Mouse (Mus musculus): ENCODE measurements around the gene Crtc3. TPM values are rescaled to one million over a fixed set of nuclear protein-coding genes. Genes with fewer than 3 reads are reported as not detected.
A peak's percentile ranks its signal among the peaks of the same experiment; 100 is the strongest.

Crtc3 gene
- polyA plus RNA-seq, 2 experiments from 2014 or later: 17.1 to 21.3 TPM

DNA sequence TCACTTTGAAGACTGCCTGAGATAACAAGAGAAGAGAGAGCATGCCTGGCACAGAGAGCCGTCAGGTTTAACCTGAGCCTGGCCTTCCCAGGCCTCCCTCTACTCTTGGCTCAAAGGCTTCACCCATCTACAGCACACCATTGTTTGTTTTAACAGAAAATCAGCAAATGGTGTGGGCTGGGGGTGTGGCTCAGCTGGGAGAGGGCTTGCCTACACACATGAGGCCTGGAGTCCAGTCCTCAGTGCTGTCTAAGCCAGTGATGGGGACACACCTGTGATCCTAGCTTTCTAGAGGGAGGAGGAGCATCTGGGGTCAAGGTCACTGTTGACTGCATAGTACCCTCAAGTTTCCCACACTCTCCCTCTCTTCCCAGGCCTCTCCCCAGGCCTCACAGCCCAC lies 6.0 kb downstream of the Crtc3 start:
- ATAC-seq: no peak

DNA sequence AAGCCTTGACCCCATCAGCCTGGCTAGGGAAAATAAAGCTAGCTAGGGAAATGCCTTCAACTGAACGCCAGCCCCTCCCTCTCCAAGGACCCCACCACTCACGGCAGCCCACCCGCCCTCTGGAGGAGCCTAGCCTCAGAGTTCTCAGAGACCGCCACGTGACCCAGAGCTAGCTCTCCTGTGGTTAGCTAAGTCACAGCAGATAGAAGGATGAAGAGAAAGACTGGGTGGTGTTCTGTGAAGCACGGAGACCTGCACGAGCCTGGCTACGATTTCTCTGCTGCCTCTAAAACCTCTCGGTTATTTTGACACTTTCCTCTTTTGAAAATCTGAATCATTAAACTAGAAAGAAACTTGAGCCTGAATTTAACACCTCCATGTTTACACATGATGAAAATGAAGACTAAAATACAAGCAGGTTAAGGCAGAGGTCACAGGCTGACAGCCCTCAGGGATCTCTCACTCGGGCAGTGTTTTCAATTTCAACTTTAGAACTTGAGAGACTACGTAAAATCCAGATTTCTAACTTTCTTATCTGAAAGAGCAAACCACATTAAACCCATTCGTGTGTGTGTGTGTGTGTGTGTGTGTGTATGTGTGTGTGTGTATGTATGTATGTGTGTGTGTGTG lies 8.3 kb downstream of the Crtc3 start:
- ATAC-seq: peak; percentile 97

DNA sequence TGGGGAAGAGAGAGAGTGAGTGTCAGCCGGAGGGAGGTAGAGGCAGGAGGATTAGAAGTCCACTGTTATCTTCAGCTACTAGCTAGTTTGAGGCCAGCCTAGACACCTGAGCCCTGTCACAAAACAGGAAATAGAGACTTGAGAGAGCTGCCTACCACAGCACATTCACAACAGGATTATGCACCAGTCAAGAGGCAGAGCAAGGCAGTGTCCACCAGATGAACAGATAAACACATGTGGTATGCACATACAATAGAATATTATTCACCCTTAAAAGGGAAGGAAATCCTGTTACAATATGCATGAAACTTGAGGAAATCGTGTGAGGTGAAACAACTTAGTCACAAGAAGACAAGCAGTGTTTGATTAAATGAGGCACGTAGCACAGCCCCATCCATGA lies 16.4 kb downstream of the Crtc3 start:
- ATAC-seq: peak; percentile 90

DNA sequence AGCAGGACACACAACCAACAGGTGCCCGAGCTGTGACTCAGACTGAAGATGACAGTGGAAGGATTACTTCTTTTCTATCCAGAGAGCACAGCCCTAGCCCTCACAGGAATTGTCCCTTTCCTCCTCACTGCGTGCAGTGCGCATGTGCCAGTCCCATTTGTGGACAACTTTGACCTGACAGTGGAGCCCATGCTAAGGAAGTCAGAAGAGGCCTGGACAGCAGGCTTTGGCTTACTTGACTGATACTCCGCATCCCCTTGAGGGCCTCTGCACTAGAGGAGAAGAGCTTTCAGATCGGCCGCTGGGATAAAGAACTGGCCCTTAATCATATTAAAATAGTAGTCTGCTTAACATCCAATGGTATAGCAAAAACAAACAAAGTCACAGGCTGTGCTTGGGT lies 17.8 kb downstream of the Crtc3 start:
- no peak for ATAC-seq

DNA sequence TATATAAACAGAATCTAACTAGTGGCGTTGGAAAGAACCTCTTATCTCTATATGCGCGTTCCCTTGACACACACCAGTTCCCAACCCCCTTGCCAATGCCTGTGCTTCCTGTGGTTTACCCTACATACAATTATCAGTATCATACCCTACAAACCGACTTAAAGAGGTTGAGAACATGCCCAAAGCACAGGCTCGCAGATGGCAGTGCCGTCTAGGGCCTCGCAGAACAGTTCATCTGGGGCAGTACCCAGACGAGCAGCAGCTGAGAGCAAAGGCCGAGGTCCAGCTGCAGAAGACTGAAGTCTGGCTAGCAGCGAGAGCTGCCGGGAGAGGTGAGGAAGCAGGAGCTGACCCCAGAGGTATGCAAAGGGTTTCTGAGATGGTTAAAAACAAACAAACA lies 21.5 kb downstream of the Crtc3 start:
- peak; percentile 56 for ATAC-seq

DNA sequence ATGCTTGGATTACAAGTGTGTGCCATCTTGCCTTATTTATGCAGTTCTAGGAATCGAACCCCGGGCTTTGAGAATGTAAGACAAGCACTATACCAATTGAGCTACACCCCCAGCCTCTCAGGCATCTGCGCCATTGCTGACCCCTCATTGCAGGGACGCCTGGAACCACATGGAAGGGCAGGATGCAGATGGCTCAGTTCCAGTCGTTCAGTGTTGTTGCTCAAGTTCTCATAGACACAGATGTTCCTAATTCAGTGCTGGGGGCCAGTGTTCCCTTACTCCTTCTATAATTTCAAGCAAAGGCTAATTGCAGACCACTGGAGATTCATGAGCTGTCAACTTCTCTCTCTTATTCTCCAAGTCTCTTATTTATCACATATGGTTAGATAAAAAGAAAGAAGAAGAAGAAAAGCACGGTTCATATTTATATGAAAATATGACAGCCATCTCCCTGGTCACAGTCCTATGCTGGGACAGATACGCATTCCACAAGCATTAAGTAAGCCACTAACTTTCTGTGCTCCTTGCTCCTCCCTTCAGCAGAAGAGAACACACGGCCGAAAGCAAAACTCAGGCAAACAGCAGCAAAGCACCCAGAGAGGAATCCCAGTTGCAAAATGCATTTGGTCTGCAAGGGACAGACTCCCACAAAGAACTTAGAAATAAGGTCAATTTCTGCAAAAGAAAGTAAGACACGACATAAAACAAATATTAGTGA lies 22.3 kb downstream of the Crtc3 start:
- no peak for ATAC-seq

DNA sequence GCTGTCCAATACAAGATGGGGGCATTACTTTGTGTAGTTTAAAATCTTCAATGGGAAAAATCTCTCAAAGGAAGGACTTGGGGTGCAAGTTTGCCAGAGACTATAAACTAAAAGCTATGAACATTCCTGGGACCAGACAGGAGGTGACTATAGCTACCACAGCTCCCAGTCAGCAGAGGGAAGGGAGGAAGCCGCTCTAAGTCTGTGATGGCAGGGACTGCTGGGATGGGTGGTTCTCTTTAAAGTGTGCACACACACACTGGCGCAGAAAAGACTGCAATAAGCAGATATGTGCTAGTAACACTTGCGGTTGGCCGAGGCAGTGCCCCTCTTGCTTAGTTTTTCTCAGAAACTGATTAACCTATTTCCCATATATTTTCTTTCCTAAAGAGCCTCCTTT lies 27.6 kb downstream of the Crtc3 start:
- ATAC-seq: no peak

DNA sequence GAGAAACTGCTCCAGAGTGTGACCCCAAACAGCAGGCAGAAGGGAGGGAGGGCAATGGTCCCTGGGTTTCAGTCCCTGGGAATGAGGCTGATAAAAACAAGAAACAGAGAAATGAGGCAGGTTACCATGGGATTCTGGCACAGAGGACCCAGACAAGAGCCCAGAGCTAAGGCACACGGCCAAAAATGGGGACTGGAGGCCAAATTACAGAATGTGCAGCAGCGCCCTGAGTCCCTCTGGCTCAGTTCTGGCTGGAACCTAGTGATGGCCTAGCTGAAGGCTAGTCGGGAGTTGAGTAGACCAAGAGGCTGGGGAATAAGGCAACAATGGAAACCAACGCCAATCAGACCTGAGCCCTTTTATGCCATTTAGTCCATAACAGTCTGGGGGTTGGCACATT lies 28.1 kb downstream of the Crtc3 start:
- no peak for ATAC-seq

DNA sequence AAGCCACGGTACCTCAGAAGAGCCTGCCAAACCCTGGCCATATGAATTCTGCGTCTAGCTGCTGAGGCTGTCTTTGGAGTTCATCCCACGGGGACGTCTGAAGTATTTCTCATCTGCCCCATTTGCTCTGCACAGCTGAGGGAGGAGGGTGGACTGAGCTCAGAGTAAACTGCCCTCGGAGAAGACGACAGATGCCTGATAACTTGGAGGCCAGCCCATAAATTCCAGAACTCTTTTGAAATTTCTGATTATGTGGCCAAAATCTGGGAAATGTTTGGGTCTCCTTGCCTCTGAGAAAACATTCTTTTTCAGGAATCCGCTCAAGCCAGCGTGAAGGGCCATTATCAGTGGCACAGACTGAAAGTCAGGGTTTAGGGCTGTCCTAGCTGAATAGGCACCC lies 30.8 kb downstream of the Crtc3 start:
- ATAC-seq: no peak

DNA sequence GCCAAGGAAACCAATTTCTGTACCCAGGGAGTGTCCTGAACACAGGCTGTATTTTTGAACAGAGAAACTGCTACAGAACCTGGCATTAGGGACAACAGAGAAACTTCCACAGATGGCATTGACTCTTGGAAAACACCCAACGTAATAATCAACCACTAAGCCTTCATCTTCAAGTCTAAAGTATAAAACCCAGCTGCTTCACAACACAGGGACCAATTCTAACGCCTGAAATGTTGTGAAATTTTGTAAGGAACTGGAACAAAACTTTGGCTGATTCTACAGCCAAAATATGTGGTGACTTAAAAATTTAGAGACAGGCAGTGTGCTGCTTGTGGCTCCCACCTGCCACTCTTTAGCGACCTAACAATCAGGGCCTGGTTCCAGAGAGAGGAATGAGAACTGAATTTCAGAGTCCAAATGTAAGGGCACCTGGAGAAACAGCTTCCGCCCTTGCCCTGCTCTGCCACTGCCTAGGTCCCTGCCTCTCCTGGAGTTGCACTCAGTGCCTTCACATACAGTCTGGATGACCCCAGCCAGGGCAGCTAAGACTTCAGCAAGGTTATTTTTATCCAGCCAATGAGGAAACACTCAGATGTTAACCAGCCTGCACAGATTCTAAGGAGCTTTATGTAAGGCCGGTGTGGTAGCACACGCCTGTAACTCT lies 33.2 kb downstream of the Crtc3 start:
- no peak for ATAC-seq

DNA sequence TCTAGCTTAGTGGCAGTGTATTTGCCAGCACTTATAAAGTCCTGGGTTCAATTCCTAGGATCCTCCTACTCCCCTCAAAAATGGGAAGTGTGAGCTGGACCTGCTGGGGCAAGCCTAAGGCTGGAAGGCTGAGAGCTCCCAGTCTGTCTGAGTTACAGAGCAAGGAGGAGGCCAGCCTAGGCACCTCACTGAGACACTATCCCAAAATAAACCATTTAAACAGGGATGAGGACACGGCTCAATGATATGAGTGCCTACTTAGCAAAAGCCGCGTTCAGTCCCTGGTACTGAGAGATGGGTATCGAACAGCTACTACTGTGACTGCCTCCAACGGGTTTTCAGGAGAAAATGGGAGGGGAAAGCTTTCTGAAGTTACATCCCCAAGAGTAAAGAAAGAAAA lies 33.8 kb downstream of the Crtc3 start:
- ATAC-seq: no peak

DNA sequence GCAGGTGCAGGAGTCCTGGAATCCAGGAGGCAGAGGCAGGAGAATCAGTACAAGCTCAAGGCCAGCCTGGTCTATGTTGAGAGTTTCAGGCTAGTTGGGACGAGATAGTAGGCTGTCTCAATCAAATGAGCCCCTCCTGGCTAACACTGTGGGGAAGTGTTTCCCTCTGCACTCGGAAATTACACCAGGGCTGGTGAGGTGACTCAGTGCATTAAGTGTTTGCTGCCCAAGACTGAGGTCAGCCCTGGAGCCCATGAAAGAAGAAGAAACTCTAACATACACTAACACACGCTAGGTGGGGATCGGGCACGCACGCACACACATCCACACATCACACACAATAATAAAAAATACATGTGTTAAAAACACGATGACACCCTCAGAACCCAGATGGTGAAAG lies 34.3 kb downstream of the Crtc3 start:
- no peak for ATAC-seq

DNA sequence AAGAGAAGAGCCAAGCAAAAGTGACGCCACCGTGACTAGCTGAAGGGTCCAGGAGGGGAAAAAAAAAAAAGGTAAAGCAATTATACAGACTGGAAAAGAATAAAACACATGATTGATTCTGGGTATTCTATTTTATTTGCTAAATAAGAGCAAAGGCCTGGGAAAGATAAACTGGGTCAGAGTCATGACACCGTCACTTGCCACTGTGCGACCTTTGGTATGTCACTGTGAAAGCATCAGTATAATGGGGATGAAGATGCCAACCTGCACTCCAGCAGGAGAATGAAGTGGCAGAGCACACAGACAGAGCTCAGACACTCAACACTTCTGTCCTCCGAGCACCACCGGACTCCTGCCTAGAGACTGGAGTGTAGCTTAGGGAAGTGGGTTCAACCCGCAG lies 34.7 kb downstream of the Crtc3 start:
- no peak for ATAC-seq

DNA sequence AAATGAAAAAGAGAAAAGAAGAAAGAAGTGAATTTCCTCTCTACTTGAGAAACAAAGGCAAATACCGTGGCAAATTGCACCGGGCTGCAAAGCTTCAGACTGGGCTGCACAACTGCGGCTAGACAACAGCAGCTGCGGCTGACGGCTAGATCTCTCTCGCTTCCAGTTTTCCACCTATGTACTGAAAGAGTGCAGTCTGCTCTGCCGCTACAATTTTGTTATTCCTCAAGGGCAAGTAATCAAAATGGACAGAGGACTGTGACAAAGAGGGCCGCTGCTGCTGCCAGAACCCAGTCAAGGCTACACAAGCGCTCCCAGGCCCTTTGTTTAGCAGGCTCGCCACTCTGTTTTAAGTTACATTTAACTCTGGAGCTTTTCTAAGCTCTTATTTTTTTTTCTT lies 35.6 kb downstream of the Crtc3 start:
- ATAC-seq: no peak

DNA sequence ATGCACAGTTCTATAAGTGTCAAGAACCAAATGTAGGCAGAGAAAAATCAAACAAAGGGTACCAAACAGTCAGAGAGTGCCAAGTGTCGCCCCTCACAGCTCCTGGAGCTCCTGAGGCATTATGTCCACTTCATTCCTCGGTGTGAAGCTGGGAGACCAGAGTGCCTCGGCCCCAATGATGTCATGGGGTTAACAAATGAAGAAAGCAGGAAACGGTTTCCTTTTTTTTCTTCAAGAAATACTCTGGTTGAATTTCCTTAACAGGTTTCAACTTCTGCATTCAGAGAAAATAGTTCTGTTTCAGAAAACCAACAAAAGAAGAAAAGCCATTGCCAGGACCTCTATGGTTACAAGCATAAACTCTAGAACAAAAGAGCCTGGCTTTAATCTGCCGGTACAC lies 36.4 kb downstream of the Crtc3 start:
- ATAC-seq: no peak

DNA sequence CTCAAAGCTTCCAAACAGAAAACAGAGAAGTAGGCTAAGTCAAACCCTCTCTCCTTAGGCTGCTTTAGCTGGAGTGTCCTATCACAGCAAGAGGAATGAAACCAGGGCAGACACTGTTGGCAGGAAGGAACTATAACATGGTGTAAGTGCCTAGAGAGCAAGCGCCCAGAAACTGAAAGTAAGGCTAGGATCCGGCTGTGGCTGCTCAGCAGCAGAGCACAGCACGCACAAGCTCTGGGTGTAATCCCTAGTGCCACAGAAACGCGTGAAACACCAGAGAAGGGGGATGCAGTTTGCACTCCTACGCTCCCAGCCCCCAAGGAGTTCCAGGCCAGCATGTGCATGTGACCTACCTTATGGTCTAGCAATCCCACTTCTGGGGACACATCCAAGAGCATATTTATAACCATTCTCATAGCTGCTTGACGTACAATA lies 41.2 kb downstream of the Crtc3 start:
- ATAC-seq: peak; percentile 89

DNA sequence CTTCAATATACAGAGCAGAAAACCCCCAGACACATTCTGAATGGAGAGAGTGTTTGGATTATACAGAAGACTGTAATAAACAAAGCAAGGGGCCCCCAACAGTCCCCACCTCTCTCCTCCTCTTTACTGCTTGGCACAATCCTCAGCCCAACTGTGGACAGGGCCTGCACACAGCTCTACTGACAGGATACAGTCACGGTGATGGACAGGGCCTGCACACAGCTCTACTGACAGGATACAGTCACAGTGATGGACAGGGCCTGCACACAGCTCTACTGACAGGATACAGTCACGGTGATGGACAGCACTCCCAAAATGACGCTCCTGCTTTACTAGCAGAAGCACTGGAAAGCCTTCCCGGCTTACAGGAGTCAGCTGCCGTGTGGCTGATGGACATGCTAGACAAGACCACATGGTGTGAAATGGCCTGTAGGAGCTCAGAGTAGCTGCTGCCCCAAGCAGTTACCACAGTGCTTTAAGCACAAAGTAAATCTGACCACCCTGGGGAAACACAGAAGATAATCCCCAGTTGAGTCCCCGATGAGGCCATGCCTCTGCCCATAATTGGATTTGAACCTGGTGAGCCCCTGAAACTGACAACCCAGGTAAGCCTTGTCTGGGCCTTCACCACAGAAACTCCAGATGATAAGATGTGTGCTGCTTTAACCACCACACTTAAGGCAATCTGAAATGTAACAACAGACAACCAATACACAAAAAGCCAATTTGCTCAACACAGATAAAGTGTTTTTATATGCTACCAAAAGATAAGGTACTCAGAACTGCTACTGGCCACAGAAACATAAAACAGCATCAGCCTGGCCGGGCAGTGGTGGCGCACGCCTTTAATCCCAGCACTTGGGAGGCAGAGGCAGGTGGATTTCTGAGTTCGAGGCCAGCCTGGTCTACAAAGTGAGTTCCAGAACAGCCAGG lies 42.3 kb downstream of the Crtc3 start:
- no peak for ATAC-seq

DNA sequence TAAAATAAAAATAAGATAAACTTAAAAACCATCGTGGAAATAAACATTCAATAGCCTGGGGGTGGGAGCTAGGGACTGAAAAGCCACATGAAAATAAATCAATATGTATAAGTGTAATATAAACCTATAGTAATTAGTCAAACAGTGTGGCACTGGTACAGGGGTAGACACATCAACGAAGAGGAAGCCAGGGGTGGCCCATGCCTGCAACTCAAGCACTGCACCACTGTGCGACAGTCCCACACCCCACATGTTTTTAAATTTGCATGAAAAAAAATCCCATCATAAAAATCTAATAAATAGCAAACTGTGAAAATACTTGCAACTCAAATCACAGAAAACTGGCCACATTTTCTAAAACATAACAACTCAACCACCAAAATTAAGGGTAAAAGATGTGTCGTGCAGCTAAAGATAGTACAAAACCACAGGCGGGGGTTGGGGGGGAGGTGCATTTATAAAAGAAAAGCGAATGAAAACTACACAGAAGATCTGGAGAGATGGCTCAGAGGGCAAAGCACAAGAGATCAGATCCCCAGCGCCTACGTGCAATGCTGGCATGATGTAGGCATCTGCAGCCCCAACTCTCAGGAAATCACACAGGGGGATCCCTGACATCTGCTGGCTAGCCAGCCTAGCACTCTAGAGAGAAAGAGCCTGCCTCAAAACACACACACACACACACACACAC lies 45.6 kb downstream of the Crtc3 start:
- peak; percentile 63 for ATAC-seq

DNA sequence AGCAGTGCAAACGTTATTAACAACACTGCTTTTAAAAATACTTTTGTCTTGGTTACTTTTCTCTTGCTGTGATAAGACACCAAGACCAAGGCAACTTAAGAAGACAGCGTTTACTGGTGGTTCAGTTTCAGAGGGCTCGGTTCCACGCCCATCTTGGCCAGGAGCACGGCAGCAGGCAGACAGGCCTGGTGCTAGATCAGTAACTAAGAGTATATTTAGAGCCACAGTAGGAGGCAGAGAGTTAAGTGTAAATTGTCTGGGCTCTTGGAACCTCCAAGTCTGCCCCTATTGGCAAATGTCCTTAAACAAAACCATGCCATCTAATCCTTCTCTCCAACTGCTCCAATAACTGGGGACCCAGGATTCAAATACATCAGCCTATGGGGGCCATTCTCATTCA lies 46.1 kb downstream of the Crtc3 start:
- ATAC-seq: no peak

DNA sequence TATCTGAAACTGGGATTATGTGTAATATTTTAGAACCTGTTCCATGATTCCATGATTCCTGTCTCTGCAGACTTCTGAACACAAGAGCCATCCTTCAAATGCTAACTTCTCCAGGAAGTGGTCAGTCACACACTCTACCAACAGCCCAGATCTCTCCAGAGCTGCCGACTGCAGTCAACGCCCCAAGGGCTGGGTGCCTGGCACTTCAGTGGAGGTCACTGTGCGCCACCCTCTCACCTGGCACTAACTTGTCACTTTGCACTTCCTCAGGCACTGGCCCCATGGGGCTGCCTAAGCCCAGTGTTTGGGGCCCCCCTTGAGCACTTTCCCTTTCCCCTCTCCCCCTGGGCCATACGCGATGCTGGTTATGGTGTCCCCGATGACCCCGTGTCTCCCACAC lies 46.8 kb downstream of the Crtc3 start:
- ATAC-seq: no peak

DNA sequence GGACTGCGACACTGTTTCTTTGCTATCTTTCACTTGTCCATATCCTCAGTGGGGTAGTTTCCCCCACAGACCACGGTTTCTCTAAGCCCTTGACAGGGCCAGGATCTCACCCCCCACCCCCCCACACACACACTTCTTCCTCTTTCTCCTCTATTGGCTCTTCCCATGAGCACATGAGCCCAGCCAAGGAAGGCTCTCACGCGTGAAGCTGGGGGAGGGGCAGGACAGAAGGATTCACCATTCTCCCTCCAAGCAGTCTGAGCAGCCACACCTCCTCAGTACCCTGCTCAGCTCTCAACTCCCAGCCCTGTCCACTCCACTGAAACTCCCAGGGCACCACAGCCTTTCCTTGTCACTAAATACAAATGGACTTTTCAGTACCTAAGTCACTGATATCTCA lies 47.2 kb downstream of the Crtc3 start:
- ATAC-seq: no peak

DNA sequence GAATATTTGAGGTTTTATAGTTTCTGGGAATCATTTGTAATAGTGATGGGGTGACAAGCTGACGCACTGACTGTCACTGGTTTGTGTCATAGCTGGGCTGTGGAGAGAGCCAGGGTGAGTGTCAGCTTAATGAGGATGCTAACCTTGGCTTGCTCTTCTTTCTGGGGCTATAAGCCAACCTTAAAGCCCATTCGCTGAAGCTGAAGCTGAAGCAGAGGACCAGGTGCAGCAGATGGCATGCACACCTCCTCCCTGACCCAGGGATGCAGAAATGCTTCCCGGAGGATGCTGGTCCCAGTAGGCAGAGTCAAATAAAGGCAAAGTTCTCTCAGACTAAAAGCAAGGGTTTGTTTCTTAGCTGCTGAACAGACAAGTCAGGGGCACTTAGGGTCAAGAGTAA lies 48.7 kb downstream of the Crtc3 start:
- no peak for ATAC-seq

Data from CD4-positive, CD25-positive, alpha-beta regulatory T cell, adult 4 months (primary cell).